Comparison of ENCODE assay signal across 9 mouse cellular contexts in genomic region chr9:18779476-18779875, GRCm38 (mm10). TPM values are rescaled to one million over a fixed set of nuclear protein-coding genes. Genes with fewer than 3 reads are reported as not detected.
DNase-seq lines count a peak whose midpoint lies in the region; ATAC-seq and TF ChIP-seq lines count a peak whose summit lies in the region.
"Had no signal": no experiment of that assay in that cellular context is flagged by ENCODE, and none has a peak within 500 bp of the region (broad histone marks: within the 10 kb centered on the region; RNA-seq: fewer than 3 reads in every experiment).

No protein-coding gene starts in this region.

- no peak overlapping the region for H3K27ac ChIP-seq in stomach, embryonic 14.5 days (ENCODE audit: low read length)
- H3K27ac ChIP-seq in stomach, postnatal 0 days (replicated peaks) = no peak overlapping the region
- H3K27ac ChIP-seq in forebrain, embryonic 15.5 days (replicated peaks) = no peak overlapping the region

- no peak for TF ChIP-seq EP300 in stomach, postnatal 0 days (optimal IDR thresholded peaks at IDR 0.05)

- H3K4me1 ChIP-seq in stomach, embryonic 14.5 days (ENCODE audit: control insufficient read depth, insufficient read depth, low read length) = no peaks in the 10 kb centered on the region
- no peaks in the 10 kb centered on the region for H3K4me1 ChIP-seq in stomach, postnatal 0 days (replicated peaks; ENCODE audit: control insufficient read depth, insufficient read depth)
- no peaks in the 10 kb centered on the region for H3K4me1 ChIP-seq in forebrain, embryonic 15.5 days

- H3K9ac ChIP-seq in stomach, embryonic 14.5 days (replicated peaks; ENCODE audit: low read depth, low read length) = no peak overlapping the region
- no peak overlapping the region for H3K9ac ChIP-seq in stomach, postnatal 0 days (ENCODE audit: low read length)
- H3K9ac ChIP-seq in forebrain, embryonic 15.5 days (replicated peaks) = no peak overlapping the region

- 72% methylated on average over 24 of the region's 24 CpGs for WGBS in stomach, embryonic 14.5 days
- WGBS in stomach, postnatal 0 days = 69% methylated on average over 24 of the region's 24 CpGs
- 72% methylated on average over 24 of the region's 24 CpGs for WGBS in forebrain, embryonic 15.5 days

- H3K9me3 ChIP-seq in stomach, embryonic 14.5 days (ENCODE audit: control insufficient read depth, low read depth, low read length) = no peaks in the 10 kb centered on the region
- H3K9me3 ChIP-seq in stomach, postnatal 0 days (ENCODE audit: control insufficient read depth, low read length) = no peaks in the 10 kb centered on the region
- H3K9me3 ChIP-seq in forebrain, embryonic 15.5 days = no peaks in the 10 kb centered on the region

- no peaks in the 10 kb centered on the region for H3K36me3 ChIP-seq in stomach, embryonic 14.5 days (ENCODE audit: control insufficient read depth, insufficient read depth, low read length)
- no peaks in the 10 kb centered on the region for H3K36me3 ChIP-seq in stomach, postnatal 0 days (ENCODE audit: control insufficient read depth, insufficient read depth, low read length)
- H3K36me3 ChIP-seq in forebrain, embryonic 15.5 days = no peaks in the 10 kb centered on the region

- DNase-seq in stomach, postnatal 0 days (ENCODE audit: low spot score) = no peak
- DNase-seq in left cerebral cortex, adult 8-10 months (ENCODE audit: low spot score in 2 of 2) = peak; percentile 1 to 36
- no peak for DNase-seq in liver
- DNase-seq in thymus, postnatal 14 days = no peak

- no peaks in the 10 kb centered on the region for H3K27me3 ChIP-seq in stomach, embryonic 14.5 days (ENCODE audit: control insufficient read depth, insufficient read depth, low read length)
- H3K27me3 ChIP-seq in stomach, postnatal 0 days (ENCODE audit: control insufficient read depth, insufficient read depth, low read length) = no peaks in the 10 kb centered on the region
- H3K27me3 ChIP-seq in forebrain, embryonic 15.5 days = no peaks in the 10 kb centered on the region

- no peak overlapping the region for H3K4me3 ChIP-seq in stomach, embryonic 14.5 days (ENCODE audit: low read depth, low read length)
- H3K4me3 ChIP-seq in stomach, postnatal 0 days (ENCODE audit: low read depth, low read length) = no peak overlapping the region
- H3K4me3 ChIP-seq in forebrain, embryonic 15.5 days = no peak overlapping the region

- 0 out of 2 replicates have a peak, but pooled peaks have one; percentile 33 for ATAC-seq in stomach, embryonic 14.5 days (ENCODE audit: insufficient number of reproducible peaks, insufficient read depth, low FRiP score, low read depth)
- ATAC-seq in stomach, postnatal 0 days (ENCODE audit: low FRiP score, low TSS enrichment) = no peak
- peak; percentile 72 for ATAC-seq in forebrain, embryonic 15.5 days (replicated peaks)
- ATAC-seq in erythroid progenitor cell, adult 5-6 weeks (replicated peaks; ENCODE audit: low FRiP score, poor library complexity, severe bottlenecking) = no peak

- no peak overlapping the region for H3K4me2 ChIP-seq in stomach, embryonic 14.5 days (replicated peaks; ENCODE audit: low read depth, low read length)
- no peak overlapping the region for H3K4me2 ChIP-seq in stomach, postnatal 0 days (replicated peaks; ENCODE audit: low read depth)
- H3K4me2 ChIP-seq in forebrain, embryonic 15.5 days (replicated peaks) = no peak overlapping the region

- no peak for TF ChIP-seq CTCF in stomach, postnatal 0 days (IDR thresholded peaks at IDR 0.05; ENCODE audit: low read depth)

RNA-seq across cellular contexts. Expression of gene Olfr24, which starts 15.7 kb away (rescaled TPM):
- not detected in 2 replicates for polyA plus RNA-seq in stomach, embryonic 14.5 days (2014; fragmentation: Nextera tagmentation; extraction: Ambion mirVana)
- 0.04 TPM in 1 of 2 replicates, not detected in the other for polyA plus RNA-seq in stomach, postnatal 0 days (2015; fragmentation: Nextera tagmentation; extraction: Ambion mirVana)
- 0.05 TPM in 1 of 2 replicates, not detected in the other for polyA plus RNA-seq in forebrain, embryonic 15.5 days (2015; fragmentation: Nextera tagmentation; extraction: Ambion mirVana)
- not detected for total RNA-seq in left cerebral cortex, adult 8-10 months (2022)
- not detected in 2 replicates for total RNA-seq in erythroid progenitor cell, adult 5-6 weeks (2015; ENCODE audit: low replicate concordance)
- not detected in 2 replicates for total RNA-seq in erythroid progenitor cell, adult 5-6 weeks (2017; ENCODE audit: low replicate concordance)
- polyA plus RNA-seq: limb, embryonic 14.5 days; spleen, adult 2 months had no signal

RNA-seq across cellular contexts. Expression of gene Olfr828, which starts 39.9 kb away (rescaled TPM):
- polyA plus RNA-seq in stomach, embryonic 14.5 days (2014; fragmentation: Nextera tagmentation; extraction: Ambion mirVana) = not detected in 2 replicates
- not detected in 2 replicates for polyA plus RNA-seq in stomach, postnatal 0 days (2015; fragmentation: Nextera tagmentation; extraction: Ambion mirVana)
- not detected in 2 replicates for polyA plus RNA-seq in forebrain, embryonic 15.5 days (2015; fragmentation: Nextera tagmentation; extraction: Ambion mirVana)
- total RNA-seq in left cerebral cortex, adult 8-10 months (2022) = not detected
- total RNA-seq in erythroid progenitor cell, adult 5-6 weeks (2015; ENCODE audit: low replicate concordance) = not detected in 2 replicates
- total RNA-seq in erythroid progenitor cell, adult 5-6 weeks (2017; ENCODE audit: low replicate concordance) = not detected in 2 replicates
- polyA plus RNA-seq: limb, embryonic 14.5 days; spleen, adult 2 months had no signal

Comparison
In these comparisons a context has a peak if more than half of its experiments do, and no peak if none do; other contexts are left out.
1. ATAC-seq: peak in stomach, embryonic 14.5 days (single experiment) and forebrain, embryonic 15.5 days (single experiment); none in stomach, postnatal 0 days (single experiment) and erythroid progenitor cell, adult 5-6 weeks (single experiment).
2. DNase-seq: peak in left cerebral cortex, adult 8-10 months (2 of 2); none in stomach, postnatal 0 days (single experiment), liver (single experiment) and thymus, postnatal 14 days (single experiment).